Mouse (Mus musculus) CH12.LX (cell line): ENCODE measurements around the gene Nudc.

Experiments
- POLR2A ChIP-seq: IDR thresholded peaks from 2 replicates; pipeline ENCODE4 v1.6.1; 2011; ENCODE audit warnings: low read depth, mild to moderate bottlenecking, improper control_type of control experiment, low read length
- SIN3A ChIP-seq: IDR thresholded peaks from 2 replicates; pipeline ENCODE4 v1.6.1; 2012; ENCODE audit warnings: low read length, improper control_type of control experiment, inconsistent platforms
- USF1 ChIP-seq: IDR thresholded peaks from 2 replicates; pipeline ENCODE4 v1.6.1; 2014; ENCODE audit warnings: low read depth, mild to moderate bottlenecking, inconsistent platforms, low read length, improper control_type of control experiment
- ZKSCAN1 ChIP-seq: IDR thresholded peaks from 2 replicates; pipeline ENCODE4 v1.6.1; 2012; ENCODE audit warnings: low read depth, inconsistent platforms, low read length, improper control_type of control experiment, borderline replicate concordance

DNA sequence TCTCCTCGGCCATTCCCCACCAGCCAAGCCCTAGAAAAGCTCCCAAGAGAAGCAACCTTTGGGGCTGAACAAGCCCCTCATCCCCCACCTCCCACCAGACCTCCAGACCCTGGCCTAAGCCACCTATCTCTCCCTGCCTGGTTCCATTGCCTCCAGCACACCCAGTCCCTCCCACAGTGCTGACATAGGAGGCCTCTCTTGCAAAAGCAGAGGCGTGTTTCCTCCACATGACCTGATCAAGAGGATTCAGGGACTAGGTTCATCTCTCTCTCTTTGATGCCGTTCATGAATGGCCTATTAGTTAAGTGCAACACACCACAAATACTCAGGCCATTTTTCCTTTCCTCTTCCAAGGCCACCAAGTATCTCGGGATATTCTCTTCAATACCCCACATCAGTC is 14.1 kb upstream of the Nudc start:
- TF ChIP-seq ZKSCAN1 (no peak), POLR2A (no peak), SIN3A (no peak), USF1 (no peak)
